Mouse (Mus musculus): ENCODE measurements around the gene Oprm1.
"Not testable (repeated sequence)": the region's sequence is repeated elsewhere in the genome, so short reads cannot be mapped to it uniquely, and the experiment has no call there.

The Oprm1 gene

DNA sequence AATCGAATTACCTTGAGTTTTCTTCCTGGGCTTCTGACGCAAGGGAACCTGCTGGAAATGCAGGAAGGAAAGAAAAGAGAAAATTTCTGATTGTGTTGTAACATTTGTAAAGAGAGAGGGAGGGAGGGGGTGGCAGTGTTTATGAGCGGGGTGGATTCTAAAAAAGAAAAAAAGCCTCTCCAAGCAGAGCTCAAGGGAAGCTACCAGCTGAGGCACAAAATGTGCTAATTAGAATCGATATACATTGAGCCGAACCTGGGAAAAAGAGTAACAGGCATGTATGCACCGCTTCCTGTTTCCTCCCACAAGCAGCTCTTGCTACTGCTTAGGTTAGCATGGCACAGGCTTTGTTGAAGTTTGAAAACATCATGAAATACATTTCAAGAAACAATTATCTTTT, 221.9 kb downstream of the Oprm1 start:
- no peak for DNase-seq

DNA sequence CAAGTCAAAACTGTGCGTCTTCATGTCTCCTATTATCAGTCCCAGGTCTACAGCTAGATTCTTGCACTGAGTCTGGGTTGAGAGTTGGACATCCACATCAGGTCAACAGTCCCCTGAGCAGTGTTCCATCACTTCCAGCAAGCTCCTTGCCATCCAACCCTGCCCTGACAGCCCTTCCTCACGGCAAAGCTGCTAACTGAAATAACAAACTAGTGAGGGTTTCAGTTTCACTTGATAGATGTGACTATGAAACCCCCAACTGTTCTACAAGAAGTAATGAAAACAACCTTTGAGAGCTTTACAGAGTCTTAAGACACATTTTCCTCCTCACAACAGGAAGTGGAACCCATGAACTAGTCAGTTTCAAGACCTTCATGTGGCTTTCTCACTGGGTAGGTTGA, 224.4 kb downstream of the Oprm1 start:
- DNase-seq: no peak

DNA sequence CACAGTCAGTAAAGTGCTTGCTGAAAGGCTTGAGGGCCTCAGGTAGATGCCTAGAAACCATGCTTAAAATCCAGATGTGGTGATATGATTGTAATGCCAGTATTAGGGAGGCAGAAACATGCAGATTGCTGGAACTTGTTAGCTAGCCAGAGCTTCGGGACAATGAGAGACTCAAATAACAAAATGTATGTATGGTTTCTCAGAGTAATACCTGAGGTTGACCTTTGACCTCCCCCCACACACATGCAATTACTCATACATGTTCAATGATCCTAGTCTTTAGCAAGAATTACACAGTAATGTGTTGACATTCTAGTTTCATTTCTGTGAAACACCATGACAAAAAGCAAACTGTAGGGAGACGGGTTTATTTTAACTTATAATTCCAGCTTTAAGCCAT, 225.1 kb downstream of the Oprm1 start:
- DNase-seq: no peak

DNA sequence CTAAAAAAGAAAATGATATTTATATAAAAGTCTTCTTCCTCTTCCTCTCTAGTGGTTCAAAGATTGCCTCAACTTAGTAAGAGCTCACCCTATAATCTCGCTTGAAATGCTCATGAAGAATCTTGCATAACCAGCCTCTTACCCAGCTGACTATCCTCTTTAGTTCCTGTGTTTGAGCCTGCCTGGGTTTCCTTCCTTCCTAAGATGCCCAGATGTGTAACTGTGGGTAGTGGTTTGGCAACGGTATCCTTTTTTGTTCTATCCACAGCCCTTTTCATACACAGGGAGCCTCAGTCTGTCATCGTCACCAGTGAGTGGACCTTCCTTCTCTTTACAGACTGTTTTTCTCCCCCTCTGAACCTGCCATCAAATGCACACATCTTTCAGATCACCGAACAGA, 227.9 kb downstream of the Oprm1 start:
- DNase-seq: no peak

DNA sequence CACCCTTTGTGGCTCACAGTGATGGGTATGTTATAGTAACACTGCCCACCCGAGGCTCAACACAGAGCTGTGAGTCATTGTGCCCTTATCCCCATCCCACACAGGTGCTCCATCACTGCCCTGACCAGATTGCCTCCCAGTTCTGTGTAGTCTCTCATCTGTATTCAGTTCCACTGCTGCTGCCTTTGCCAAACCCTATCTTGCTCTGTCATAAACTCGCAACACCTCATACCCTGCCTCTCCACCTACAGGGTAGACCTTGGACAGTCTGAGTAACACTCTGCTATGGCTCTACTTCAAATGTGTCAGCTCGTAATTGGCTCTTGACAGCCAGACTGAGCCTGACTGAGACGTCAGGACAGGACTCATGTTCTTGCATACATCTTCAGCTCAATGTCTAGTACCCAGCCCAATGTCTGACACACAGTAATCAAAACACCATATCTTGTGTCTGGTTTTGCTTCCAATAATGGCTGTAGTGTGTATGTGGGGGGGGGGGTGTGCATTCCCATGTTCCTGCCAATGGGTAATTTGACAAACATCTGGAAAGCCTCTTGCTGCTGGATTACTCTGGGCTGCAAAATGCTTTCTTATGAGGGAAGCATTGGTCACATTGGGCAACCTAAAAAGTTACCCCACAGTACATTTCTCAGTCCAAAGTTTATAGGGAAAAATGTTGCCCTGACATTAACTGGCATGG, 229.2 kb downstream of the Oprm1 start:
- DNase-seq: peak; percentile 25

DNA sequence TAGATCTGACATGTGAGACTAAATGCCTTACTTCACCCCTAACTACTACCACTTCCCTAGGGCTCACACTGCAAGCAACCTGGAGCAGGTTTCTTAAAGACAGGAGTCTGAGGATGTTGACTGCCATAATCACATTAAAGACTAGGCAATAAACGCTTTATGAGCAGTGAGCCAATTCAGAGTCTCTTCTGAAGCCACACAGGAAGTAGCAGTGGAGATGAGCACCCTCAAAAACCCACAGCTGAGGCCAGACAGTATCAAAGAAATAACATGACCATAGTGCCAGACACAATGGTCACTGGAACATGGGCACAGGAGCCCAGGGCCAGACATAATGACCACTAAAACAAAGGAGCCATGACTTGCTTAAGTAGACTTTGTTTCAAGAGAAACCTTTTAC, 230.2 kb downstream of the Oprm1 start:
- DNase-seq: no peak

DNA sequence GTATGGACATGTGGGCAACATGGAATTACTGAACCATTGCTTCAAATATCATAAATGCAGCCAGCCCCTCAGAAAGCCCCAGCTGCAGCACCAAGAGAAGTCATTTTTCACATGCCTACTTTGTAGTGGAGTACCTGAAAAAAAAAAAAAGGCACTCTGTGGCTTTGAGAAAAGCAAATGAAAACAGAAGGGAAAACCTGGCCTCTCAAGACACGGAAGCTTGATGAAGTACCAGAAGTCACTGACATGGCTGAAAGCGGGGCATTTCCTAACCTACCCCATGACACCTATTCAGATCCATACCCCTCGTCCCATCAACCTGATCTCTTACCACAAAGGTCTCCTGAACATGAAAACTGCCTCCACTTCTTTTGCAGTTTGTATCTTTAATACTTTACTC, 238.6 kb downstream of the Oprm1 start:
- no peak for DNase-seq

DNA sequence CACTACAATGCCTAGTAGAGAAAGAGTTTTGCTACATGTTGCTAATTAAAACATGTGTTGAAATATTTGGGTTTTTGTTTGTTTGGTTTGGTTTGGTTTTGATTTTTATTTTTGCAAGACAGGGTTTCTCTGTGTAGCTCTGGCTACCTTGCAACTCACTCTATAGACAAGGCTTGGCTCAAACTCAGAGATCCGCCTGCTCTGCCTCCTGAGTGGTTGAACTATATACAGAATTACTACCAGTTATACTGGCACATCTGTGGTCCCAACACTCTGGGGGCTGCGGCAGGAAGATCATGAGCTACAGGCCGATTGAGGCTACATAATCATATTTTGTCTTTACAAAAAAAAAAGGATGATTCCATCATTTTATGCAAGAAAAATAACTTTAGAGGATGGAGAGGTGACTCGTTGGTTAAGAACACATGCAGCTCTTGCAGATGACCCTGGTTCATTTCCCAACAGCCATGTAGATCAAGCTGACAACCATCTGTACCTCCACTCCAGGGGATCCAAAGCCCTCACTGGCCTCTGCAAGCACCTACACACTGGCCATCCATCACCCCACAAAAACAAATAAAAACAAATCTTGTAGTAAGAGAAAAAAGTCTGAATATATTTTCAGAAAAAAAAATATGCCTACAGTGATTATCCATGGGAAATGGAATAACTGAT, 240.4 kb downstream of the Oprm1 start:
- no peak for DNase-seq

DNA sequence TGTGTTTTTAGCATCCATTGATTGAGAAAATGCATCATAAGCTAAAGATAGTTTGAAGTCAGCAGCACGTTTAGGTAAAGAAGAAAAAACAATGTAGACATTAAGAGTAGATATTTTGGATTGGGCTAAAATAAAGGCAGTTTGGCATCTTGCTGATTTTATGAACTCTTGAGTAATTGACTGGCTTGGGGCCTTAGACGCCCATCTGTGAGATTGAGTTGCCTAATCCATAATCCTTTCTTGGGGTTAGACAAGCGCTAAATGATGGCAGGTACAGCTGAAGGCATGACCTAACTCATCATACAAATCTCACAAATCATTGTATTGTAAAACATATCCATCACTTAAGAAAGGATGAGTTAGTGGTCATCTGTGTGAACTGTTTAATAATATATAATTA, 241.0 kb downstream of the Oprm1 start:
- DNase-seq: no peak

DNA sequence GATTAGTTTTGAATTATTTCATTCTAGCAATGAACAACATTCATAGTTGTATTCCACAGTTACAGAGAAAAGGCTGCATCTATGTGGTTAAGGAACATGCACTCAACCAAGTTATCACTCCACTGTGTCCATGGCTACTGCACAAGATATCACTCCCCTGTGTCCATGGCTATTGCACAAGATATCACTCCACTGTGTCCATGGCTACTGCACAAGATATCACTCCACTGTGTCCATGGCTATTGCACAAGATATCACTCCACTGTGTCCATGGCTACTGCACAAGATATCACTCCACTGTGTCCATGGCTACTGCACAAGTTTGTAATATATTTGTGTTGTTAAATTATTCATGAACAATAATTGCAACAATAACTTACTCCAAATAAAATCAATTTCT, 245.6 kb downstream of the Oprm1 start:
- not testable (repeated sequence) for DNase-seq

DNA sequence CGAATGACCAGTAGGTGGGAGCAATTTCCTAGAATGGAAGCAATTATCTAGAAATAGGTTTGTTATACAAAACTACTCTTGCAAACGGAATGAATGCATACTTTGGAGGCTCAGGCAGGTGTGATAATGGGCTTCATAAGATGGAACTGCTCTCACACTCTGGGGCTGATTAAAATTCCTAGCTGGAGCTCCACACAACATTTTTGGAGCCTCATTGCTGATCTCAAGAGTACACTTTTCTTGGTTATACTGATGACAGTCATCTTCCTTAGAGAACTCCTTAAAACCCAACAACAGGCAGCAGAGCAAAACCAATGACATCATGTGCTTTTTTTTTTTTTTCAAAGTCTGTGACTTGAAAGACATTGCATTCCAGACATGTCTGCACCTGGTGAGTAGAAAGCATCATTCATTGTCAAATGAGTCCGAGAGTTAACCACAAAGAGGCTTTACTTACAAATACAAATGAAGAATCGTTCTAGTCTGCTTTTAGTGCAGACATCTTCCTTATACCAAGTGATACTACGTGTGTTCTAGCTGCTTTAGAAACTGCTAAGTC, 246.8 kb downstream of the Oprm1 start:
- DNase-seq: no peak

DNA sequence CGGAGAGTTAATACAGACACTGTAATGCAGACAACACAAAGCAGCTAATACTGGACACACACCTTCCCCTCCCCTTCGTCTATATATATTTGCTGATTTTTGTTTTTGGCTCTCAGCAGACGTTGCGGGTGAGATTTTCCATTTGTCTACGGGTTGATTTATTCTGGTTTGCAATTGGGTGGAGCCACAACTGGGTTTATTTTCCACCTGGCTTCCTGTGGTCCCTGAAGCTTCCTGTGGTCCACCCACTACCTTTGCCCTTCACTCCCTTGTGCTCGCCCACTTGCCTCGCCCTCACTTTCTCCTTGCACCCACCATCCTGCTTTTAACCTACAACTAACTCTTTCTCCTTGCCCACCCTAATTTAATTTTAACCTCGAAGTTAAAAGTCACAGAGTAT, 252.2 kb downstream of the Oprm1 start:
- no peak for DNase-seq

DNA sequence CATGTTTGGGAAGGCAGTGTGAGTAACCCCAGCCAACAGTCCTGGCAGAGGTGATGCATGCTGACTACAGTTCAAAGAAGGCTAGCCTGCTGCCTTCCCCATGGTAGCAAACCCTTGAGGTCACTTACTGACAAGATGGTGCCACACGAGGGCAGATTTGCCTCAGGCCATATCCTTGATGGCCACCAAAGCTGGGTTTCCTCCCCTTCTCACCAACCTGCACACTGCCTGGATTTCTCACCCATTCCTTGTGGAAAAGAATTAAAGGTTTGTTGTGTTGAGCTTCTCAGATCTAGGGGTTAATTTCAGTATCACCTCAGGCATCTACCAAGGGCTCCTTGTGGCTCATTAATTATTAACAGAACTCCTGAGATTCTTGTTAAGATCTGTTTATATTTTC, 256.9 kb downstream of the Oprm1 start:
- no peak for DNase-seq

DNA sequence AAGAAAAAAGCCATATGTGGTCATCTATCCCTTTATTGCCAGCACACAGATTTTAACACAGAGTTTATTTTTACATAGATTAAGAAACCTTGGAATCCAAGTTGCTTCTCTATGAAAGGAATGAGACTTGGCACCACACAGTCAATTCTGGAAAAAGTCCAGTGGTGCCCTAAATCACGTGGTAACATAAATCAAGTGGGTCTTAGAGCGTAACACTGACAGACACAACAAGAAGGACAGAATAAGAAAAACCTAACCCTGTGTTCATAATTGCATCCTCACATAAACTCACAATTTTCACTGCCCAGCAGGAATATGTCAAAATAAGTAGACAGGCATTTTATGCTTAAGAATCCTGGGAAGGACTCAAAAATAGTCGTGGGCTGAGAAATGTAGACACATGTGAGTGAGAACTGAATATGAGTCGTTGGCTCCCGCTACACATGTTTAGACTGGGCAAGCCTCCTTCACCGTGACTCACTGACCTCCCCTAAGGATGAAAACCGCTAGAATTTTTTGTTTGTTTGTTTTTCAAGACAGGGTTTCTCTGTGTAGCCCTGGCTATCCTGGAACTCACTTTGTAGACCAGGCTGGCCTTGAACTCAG, 261.6 kb downstream of the Oprm1 start:
- DNase-seq: peak; percentile 25

DNA sequence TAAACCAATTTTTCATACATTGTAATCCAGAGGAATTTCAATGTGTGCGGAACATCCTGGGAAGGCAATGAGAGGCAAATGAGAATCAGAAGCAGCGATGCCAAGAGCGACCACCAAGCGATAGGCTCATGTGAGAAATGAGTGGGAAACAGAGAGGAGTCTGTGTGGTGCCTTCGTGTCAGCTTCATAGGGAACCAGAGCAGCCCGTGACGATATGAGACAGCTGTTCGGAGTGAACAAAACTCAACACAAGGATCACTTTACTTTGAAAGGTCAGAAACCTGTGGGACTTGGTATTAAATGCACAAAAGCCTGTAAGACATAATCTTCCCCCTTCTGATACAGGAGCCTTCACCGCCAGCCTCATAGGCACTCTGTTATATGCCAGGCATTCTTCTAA, 262.2 kb downstream of the Oprm1 start:
- no peak for DNase-seq

DNA sequence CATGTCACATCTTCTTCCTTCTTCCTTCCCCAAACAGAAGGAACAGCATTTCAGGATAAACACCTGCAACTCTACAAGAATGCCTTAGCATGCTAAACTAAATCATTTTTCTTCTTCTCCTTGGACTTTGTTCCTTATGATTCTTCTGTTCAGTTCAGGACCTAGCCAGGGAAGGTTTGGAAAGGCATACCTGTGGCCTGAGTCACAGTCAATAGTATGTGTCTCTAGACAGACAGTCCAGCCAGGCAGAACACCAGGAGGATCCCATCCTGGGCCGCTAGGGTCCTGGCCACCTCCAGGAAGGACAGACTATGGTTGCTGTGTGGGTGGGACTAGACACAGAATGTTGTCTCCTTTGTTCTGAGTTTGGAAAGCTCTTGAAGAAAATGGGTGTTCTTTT, 266.7 kb downstream of the Oprm1 start:
- no peak for DNase-seq

DNA sequence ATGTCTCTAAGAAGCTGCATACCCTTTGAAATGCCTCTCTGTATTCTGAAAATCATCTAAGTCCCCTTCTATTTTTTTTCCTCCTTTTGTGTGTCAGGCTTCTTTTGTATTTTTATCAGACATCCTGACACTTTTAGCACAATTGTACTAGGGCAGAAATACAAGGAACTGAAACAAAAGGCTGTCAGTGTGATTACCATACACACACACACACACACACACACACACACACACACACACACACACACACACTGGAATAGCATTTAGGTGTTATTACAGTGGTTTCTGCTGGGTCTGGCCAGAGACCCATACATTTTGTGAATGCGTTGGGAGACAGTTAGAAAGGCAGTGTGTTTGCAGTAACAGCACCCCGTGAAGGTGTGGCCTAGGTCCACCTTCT, 275.2 kb downstream of the Oprm1 start:
- DNase-seq: no peak

DNA sequence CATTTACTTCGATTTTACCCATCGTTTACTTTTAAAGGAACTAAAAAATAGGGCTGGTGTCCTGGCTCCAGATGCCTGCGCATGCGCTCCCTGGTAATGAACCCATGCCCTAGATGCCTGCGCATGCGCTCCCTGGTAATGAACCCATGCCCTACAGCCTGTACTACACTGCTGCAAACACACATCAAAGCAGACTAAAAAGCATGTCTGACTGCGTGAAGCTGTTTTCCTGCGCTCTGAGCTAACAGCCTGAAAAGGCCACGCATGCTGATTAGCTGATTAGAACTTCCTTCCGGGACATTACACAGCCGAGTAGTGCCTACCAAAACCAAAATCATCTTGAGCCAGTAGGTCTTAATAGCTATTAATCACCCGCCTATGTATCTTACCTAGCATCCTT, 277.2 kb downstream of the Oprm1 start:
- no peak for DNase-seq

DNA sequence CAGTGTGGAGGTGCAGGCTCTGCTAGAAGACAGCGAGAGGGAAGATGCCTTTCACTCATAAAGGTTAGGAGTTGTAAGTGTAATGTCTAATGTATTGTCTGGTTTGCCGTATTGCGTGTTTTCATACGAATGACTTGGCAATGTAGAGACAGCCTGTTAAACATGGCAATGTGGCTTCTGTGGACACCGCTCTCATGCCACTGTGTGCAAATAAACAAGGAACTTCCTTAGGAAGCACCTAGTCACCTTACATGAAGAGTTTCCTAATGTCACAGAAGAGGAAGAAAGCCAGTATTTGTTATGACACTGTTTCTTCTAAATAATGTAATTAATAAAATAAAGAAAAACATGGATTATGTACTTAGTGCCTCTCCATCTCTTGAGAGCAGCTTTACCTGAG, 278.9 kb downstream of the Oprm1 start:
- no peak for DNase-seq

DNA sequence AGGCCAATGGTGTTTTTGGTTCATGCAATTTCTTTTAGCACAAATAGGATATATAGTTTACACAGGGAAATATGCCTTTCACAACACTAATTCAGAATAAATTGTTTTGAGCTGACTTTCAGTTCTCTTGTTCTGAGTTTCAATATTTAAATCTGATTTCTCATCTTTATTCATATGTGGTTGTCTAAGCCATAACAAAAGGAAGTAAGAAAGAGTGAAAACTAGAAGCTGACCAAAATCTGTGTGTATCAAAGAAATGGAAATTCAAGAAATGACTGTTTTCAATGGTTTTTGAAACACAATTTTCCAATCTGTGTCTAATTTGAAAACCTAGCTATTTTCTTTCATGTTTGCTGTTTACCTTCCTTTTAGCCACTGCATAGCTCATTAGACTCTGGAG, 282.7 kb downstream of the Oprm1 start:
- DNase-seq: no peak

DNA sequence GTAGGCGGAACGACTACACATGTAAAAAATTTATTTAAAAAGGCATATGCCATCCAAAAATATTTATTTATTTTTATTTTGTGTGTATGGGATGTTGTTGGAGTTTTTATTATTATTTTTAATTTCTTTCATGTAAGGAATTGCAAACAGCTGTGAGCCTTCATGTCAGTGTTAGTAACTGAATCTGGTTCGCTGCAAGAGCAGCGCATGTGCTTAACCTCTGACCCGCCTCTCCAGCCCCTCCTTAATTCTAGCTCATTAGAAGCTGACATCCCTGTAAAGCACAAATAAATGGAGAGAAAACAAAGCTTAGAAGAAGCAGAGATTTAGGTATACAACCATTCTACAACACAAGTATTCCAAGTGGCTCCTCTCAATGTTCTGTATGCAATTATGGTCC, 285.6 kb downstream of the Oprm1 start:
- no peak for DNase-seq

DNA sequence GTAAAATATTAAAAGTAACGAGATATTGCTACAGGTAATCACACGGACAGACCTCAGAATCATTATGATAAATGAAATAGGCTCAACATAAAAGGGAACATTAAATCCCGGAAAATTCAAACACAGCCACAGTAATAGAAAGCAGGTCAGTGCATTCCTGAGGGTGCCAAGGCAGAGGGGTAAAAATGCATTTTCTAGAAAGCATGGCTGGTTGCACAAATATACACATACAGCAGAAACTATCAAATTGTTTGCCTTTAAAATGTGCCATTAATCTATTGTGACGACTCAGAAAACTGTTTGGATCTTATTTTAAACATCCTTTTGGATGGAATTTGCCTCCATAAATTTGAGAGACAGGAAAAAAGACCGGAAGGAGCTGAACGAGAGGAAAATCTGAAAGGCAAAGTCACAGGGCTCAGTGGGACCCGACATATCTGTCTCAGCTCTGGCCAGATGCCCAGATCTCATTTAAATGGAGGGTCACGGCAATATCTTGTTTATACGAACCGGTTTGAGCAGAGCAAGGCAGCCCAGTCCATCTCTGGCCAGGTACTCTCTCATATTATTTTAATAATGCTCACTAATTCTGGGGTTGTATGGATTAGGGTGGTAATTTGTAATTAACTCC, 289.1 kb downstream of the Oprm1 start:
- DNase-seq: peak; percentile 57

DNA sequence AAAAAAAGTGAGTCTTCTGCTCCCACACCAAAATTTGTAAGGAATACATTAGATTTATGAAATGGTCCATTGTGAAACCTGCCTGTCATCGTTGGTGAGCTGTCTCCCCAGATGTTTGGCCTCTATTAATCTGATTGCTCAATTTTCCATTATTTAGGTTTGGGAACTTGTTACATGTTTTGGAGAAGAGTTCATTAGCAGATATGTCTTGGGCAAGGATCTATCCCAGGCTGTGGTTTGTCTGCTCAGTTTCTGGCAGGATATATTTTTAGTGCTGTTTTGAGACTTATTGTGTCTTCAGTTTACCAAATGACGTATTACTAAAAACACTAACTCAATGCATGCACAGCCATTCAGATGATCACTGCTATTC, 289.6 kb downstream of the Oprm1 start:
- DNase-seq: no peak

DNA sequence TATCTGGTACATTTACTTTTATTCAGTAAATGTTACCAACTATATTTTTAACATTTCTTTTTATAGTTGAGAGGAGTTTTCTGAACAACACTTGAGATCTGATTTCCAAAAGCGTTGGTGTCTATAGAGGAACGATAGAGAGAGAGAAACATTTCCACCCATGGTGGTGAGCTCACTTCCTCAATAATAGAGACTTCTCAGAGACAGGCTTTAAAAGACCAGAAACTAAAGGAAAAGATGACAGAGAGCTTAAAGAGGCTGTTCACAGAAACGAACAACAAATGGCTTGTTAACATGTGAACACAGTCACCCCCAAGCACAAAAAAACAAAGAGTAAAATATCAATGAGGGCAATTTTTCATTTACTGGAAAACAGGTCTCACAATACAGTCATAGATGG, 291.6 kb downstream of the Oprm1 start:
- DNase-seq: no peak
